Mouse (Mus musculus) embryonic facial prominence, embryonic 12.5 days (tissue): ENCODE results near the gene Sfswap. TPM values are rescaled to one million over a fixed set of nuclear protein-coding genes. Genes with fewer than 3 reads are reported as not detected.

Source experiments
- ATAC-seq: fragments of 200-750 bp; cut with Nextera tagmentation; 2 replicates; pipeline ENCODE4 v1.8.0; 2017; ENCODE audit not compliant: insufficient number of reproducible peaks, insufficient read depth, low FRiP score, low TSS enrichment
- H3K27ac ChIP-seq: fragments of 300-500 bp; sonication (generic); 2 replicates; pipeline ENCODE4 v1.5.1; 2016; ENCODE audit warnings: mild to moderate bottlenecking
- H3K27me3 ChIP-seq: fragments of 300-500 bp; sonication (generic); 2 replicates; pipeline ENCODE4 v1.6.1; 2016; ENCODE audit warnings: mild to moderate bottlenecking, moderate library complexity
- H3K36me3 ChIP-seq: fragments of 300-500 bp; sonication (generic); 2 replicates; pipeline ENCODE4 v1.6.1; 2016; ENCODE audit warnings: mild to moderate bottlenecking
- H3K4me1 ChIP-seq: fragments of 300-500 bp; sonication (generic); 2 replicates; pipeline ENCODE4 v1.6.1; 2016
- H3K4me2 ChIP-seq: fragments of 300-500 bp; sonication (generic); replicated peaks from 2 replicates; pipeline ENCODE4 v1.6.1; 2016; ENCODE audit warnings: mild to moderate bottlenecking, moderate library complexity
- H3K4me3 ChIP-seq: fragments of 300-500 bp; sonication (generic); 2 replicates; pipeline ENCODE4 v1.5.1; 2016; ENCODE audit warnings: mild to moderate bottlenecking
- H3K9ac ChIP-seq: fragments of 300-500 bp; sonication (generic); 2 replicates; pipeline ENCODE4 v1.6.1; 2016; ENCODE audit warnings: mild to moderate bottlenecking, moderate library complexity
- H3K9me3 ChIP-seq: fragments of 300-500 bp; sonication (generic); 2 replicates; pipeline ENCODE4 v1.6.1; 2016; ENCODE audit warnings: mild to moderate bottlenecking, moderate library complexity
- WGBS: fragments of 180-500 bp; shearing (Covaris S2); methylation state at CpG from one replicate; pipeline ENCODE4 v1.1.7; 2016; 5-methylcytosine and 5-hydroxymethylcytosine counted together
- polyA plus RNA-seq: library from polyadenylated mRNA; unstranded; fragments of >200 nt; fragmentation: Nextera tagmentation; extraction: Ambion mirVana; gene quantifications from 2 replicates; pipeline ENCODE4 v1.2.1, GENCODE M21; 2016

Sfswap gene
- polyA plus RNA-seq, 1 experiment from 2014 or later: 68.1 TPM

DNA sequence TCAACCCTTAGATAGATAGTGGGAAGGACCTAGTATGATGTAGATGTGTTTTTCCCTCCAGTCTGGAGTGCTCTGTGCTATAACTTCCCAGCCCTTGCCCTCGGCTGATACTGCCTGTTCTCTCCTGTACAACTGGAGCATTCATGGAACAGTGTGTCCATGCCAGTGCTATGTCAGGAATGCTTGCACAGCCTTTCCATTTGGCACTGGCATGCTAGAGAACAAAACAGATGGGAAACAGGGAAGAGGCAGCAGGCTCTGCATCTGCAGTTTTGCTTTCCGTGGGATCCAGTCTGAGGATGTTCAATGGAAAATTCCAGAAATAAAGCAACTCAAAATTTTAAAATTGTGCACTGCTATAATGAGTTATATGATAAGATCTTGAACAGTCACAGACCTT is 33.5 kb downstream of the Sfswap start:
- Histone ChIP-seq H3K4me3 (no peak overlapping the region), H3K9me3 (no peaks in the 10 kb centered on the region), H3K36me3 (peaks cover 62% of the 10 kb centered on the region), H3K27me3 (no peaks in the 10 kb centered on the region), H3K27ac (no peak overlapping the region), H3K4me2 (no peak overlapping the region), H3K4me1 (no peaks in the 10 kb centered on the region), H3K9ac (no peak overlapping the region)
- WGBS: 85% methylated on average over 2 of the region's 2 CpGs
- ATAC-seq: no peak

DNA sequence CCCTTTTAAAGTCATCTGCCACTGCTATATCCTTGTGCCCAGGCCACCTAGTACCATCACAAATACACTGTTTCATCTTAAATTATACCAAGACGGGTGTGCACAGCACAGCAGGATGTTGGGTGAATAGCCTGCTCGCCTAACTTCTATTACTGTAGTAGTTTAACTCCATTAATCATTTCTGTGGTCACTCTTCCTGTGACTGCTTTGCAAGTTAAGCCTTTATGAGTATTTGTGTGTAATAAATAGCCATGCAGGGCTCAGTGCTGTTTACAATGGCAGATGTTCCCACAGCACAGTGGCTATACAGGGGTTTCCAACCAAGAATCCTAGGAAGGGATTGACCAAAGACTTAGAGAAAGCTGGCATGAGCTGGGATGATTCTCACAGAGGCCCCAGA is 34.0 kb downstream of the Sfswap start:
- Histone ChIP-seq H3K27me3 (no peaks in the 10 kb centered on the region), H3K9me3 (no peaks in the 10 kb centered on the region), H3K4me3 (no peak overlapping the region), H3K27ac (no peak overlapping the region), H3K36me3 (peaks cover 63% of the 10 kb centered on the region), H3K4me1 (no peaks in the 10 kb centered on the region), H3K4me2 (no peak overlapping the region), H3K9ac (no peak overlapping the region)
- 89% methylated on average over 2 of the region's 2 CpGs for WGBS
- no peak for ATAC-seq

DNA sequence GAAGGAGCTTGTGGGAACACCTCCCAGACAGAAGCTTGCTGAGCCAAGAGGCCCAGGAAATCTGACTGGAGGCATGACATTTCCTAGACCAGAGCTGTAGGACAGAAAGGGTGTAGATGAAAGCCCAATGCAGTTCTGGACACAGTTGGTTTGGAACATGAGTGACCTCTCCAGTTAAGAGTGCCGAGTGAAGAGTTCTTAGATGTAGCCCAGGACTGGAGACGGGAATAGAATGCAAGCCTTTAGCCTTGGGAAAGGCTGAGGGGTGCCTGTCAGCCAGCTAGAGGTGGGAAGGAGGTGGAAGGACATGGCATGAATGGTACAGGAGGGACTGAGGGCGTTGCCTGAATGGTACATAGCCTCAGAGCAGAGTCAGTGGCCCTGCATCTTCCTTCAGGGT is 34.4 kb downstream of the Sfswap start:
- ATAC-seq: no peak
- no peak overlapping the region for H3K4me2 ChIP-seq
- no peak overlapping the region for H3K27ac ChIP-seq
- H3K4me3 ChIP-seq: no peak overlapping the region
- H3K36me3 ChIP-seq: peaks cover 65% of the 10 kb centered on the region
- WGBS: 90% methylated on average over 3 of the region's 3 CpGs
- no peak overlapping the region for H3K9ac ChIP-seq
- H3K4me1 ChIP-seq: no peaks in the 10 kb centered on the region
- H3K9me3 ChIP-seq: no peaks in the 10 kb centered on the region
- no peaks in the 10 kb centered on the region for H3K27me3 ChIP-seq

DNA sequence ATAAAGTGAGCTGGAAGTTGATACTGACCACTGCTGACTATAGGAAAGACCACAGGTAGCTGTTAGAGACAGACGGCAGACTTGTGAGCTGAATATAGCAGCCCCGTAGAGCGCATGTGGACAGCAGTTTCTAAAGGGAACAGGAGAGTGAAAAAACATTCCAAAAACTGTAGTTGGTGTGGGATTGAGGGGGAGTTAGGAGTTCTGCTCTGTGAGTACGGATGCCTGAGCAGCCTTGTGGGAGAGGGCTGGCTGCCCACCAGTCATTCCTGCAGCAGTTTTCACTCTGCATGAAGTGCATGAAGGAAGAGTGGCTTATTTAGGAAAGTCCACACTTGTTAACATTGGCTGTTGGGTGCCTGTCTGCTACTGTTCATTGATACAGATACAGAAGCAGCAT is 37.8 kb downstream of the Sfswap start:
- Histone ChIP-seq H3K27me3 (no peaks in the 10 kb centered on the region), H3K4me1 (no peaks in the 10 kb centered on the region), H3K36me3 (peaks cover 84% of the 10 kb centered on the region), H3K27ac (no peak overlapping the region), H3K9ac (no peak overlapping the region), H3K9me3 (no peaks in the 10 kb centered on the region), H3K4me2 (no peak overlapping the region), H3K4me3 (no peak overlapping the region)
- ATAC-seq: no peak
- 93% methylated on average over 4 of the region's 4 CpGs for WGBS

DNA sequence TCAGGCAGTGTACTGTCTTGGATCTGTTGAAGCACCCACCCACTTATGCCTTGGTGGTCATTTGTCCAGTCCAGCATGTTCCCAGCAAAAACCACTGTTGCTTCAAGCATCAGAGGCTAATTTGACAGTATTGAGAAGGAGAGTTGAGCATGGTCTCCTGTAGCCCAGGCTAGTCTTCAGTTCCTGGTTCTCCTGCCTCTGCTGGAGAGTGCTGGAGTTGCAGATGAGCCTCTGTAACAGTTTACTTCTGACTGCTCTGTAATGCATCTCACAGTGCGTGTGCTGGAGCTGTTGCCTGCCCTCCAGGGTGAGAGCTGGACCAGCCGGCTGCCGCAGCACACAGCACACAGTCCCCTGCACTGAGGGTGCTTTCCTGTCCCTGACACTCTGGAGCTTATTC is 41.2 kb downstream of the Sfswap start:
- Histone ChIP-seq H3K9me3 (no peaks in the 10 kb centered on the region), H3K4me2 (no peak overlapping the region), H3K27me3 (no peaks in the 10 kb centered on the region), H3K4me3 (no peak overlapping the region), H3K4me1 (no peaks in the 10 kb centered on the region), H3K36me3 (peaks cover 89% of the 10 kb centered on the region), H3K9ac (no peak overlapping the region), H3K27ac (no peak overlapping the region)
- 89% methylated on average over 3 of the region's 3 CpGs for WGBS
- no peak for ATAC-seq

DNA sequence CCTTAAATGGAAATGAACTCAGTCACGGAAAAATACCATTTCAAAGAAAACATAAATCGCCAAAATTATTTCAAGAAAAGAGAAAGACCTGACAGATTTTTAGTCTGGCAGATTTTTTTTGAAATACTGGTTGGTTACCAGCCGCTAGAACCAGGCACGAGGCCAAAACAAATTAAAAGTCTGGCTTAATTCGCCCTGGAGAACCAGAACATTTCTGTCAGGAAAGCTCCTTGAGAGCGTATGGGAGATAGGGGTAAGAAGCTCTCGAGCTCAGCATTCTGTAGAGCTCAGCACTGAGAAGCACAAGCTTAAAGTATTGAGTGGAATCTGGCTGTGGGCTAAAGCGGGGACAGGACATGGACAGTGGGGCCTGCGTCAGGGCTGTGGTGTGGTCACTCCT is 44.8 kb downstream of the Sfswap start:
- H3K4me2 ChIP-seq: no peak overlapping the region
- no peak for ATAC-seq
- no peak overlapping the region for H3K27ac ChIP-seq
- no peak overlapping the region for H3K9ac ChIP-seq
- H3K36me3 ChIP-seq: peaks cover 94% of the 10 kb centered on the region
- H3K27me3 ChIP-seq: no peaks in the 10 kb centered on the region
- no peaks in the 10 kb centered on the region for H3K4me1 ChIP-seq
- H3K9me3 ChIP-seq: no peaks in the 10 kb centered on the region
- 91% methylated on average over 9 of the region's 9 CpGs for WGBS
- no peak overlapping the region for H3K4me3 ChIP-seq

DNA sequence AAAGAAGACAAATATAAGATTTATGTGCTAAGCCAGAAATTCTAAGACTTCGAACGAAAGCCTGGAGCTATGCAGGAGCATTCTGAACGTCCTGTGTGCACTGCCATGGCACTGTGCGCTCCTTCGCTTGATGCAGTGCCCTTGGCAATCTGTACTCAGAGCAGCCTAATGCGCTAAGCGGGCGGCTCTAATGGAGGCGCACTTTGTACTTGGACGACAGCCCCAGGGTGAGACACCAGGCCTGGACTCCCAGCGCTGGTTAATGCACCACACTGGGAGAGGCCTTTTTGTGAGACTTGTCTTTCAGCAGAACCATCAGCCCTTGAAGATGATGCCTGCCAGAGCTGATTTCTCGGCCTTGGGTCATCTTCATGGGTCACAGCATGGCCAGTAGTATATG is 48.7 kb downstream of the Sfswap start:
- Histone ChIP-seq H3K9me3 (no peaks in the 10 kb centered on the region), H3K27me3 (no peaks in the 10 kb centered on the region), H3K4me2 (no peak overlapping the region), H3K4me3 (no peak overlapping the region), H3K9ac (no peak overlapping the region), H3K27ac (no peak overlapping the region), H3K4me1 (no peaks in the 10 kb centered on the region), H3K36me3 (peaks cover 94% of the 10 kb centered on the region)
- no peak for ATAC-seq
- WGBS: 92% methylated on average over 12 of the region's 12 CpGs

DNA sequence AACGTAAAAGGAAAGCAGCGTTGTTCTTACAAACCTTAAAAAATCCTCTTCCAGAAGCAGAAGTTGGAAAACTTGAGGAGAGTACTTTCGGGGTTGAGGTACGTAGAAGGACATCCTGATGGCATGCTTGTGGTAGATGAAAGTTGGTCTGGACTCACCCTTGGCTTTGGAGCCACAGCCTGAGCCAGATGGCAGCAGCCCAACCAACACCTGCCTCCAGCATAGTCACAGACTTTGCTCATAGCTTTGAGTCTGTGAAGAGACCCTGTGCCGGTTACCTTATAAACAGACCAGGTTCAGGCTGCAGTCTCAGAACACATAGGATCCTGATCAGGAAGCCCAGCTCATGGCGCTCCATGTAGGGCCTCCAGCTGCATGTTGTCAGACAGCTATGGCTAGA is 49.8 kb downstream of the Sfswap start:
- Histone ChIP-seq H3K27me3 (no peaks in the 10 kb centered on the region), H3K9ac (no peak overlapping the region), H3K36me3 (peaks cover 98% of the 10 kb centered on the region), H3K4me2 (no peak overlapping the region), H3K4me1 (no peaks in the 10 kb centered on the region), H3K4me3 (no peak overlapping the region), H3K9me3 (no peaks in the 10 kb centered on the region), H3K27ac (no peak overlapping the region)
- WGBS: 96% methylated on average over 6 of the region's 6 CpGs
- ATAC-seq: no peak

DNA sequence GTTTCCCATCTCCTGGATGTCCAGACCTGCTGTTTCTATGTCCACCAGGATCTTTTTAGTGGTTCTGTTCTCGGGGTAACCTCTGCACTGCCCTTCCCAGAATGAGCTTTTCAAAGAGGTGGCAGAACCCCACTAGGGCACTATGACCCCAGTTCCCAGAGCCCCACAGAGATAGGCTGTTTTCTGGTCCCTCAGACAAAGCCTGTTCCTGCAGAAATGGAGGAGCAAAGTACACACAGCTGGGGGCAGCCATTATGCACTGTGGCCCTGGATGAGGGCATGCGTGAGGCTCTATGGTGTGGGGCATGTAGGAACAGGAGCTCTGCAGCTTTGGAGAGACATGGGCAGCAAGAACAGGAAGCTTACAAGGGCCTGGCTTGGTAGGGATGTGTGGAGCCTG is 51.0 kb downstream of the Sfswap start:
- Histone ChIP-seq H3K27me3 (no peaks in the 10 kb centered on the region), H3K4me2 (no peak overlapping the region), H3K9ac (no peak overlapping the region), H3K9me3 (no peaks in the 10 kb centered on the region), H3K4me1 (no peaks in the 10 kb centered on the region), H3K4me3 (no peak overlapping the region), H3K36me3 (peaks cover 97% of the 10 kb centered on the region), H3K27ac (no peak overlapping the region)
- WGBS: 97% methylated on average over 2 of the region's 2 CpGs
- no peak for ATAC-seq

DNA sequence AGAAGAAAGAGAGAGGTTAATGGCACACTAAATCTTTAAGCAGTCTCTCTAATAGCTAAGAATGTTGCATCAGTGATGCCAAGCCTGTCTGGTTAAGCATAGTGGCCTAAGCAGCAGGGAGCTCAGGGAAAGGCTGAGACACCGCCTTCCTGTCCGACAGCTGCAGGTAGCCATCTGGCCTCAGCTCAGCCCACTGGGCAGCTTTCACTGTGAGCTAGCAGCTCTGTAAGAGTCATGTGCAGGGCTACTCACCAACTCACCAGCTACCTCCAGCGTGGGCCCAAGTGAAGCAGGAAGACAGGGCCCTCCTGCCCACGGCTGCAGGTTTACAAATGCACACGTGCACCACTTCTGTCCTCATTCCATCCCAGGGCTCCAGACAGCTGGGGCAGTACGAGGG is 52.6 kb downstream of the Sfswap start:
- Histone ChIP-seq H3K36me3 (peaks cover 93% of the 10 kb centered on the region), H3K27ac (no peak overlapping the region)

DNA sequence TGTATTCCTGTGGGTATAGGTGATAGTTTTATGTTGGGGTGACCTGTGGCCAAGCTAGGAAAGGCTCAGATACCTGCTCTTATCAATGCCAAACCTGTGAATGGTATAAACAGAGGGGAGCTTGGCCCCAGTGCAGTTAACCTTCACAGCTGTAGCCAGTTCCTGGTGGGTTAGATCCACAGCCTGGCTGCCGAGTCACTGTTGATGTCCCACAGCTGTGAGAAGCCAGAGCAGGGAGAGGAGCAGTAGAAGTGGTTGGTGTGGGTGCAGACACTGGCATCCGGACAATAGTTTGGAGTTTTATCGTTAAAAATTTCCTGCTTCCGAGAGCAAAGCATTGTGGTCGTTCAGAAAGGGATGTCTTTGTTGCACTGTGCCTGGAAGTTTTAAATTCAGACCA is 57.6 kb downstream of the Sfswap start:
- H3K4me2 ChIP-seq: no peak overlapping the region
- H3K9me3 ChIP-seq: no peaks in the 10 kb centered on the region
- WGBS: 87% methylated on average over 5 of the region's 5 CpGs
- no peak overlapping the region for H3K27ac ChIP-seq
- no peak for ATAC-seq
- no peaks in the 10 kb centered on the region for H3K4me1 ChIP-seq
- no peak overlapping the region for H3K4me3 ChIP-seq
- H3K27me3 ChIP-seq: no peaks in the 10 kb centered on the region
- H3K9ac ChIP-seq: no peak overlapping the region
- H3K36me3 ChIP-seq: peaks cover 88% of the 10 kb centered on the region

More for the DNA sequence above, 52.6 kb downstream of the Sfswap start:
- WGBS: 90% methylated on average over 6 of the region's 6 CpGs
- Histone ChIP-seq H3K27me3 (no peaks in the 10 kb centered on the region), H3K9ac (no peak overlapping the region), H3K4me3 (no peak overlapping the region), H3K4me1 (no peaks in the 10 kb centered on the region), H3K4me2 (no peak overlapping the region), H3K9me3 (no peaks in the 10 kb centered on the region)
- ATAC-seq: no peak

DNA sequence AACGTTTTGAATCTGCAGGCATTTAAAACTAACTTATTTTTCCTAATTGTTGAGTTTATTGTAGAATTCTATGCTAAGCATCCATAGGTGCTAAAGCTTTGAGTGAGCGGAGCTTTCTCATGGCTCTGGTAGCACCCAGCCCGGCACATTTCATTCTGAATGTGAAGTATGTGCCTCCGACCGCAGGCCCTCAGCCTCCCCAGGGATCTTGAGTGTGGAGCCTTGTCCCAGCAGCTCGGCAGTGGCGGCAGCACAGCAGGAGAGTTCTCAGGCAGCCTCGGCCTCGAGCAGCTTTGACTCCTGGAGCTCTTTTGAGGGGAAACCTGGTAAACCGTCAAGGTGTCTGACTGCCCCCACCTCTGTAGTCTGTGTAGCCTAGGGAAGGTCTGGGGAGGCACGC is 58.3 kb downstream of the Sfswap start:
- Histone ChIP-seq H3K4me3 (no peak overlapping the region), H3K4me1 (no peaks in the 10 kb centered on the region), H3K27me3 (no peaks in the 10 kb centered on the region), H3K9ac (no peak overlapping the region), H3K4me2 (no peak overlapping the region), H3K9me3 (no peaks in the 10 kb centered on the region), H3K36me3 (peaks cover 87% of the 10 kb centered on the region), H3K27ac (no peak overlapping the region)
- ATAC-seq: no peak
- 77% methylated on average over 11 of the region's 11 CpGs for WGBS

DNA sequence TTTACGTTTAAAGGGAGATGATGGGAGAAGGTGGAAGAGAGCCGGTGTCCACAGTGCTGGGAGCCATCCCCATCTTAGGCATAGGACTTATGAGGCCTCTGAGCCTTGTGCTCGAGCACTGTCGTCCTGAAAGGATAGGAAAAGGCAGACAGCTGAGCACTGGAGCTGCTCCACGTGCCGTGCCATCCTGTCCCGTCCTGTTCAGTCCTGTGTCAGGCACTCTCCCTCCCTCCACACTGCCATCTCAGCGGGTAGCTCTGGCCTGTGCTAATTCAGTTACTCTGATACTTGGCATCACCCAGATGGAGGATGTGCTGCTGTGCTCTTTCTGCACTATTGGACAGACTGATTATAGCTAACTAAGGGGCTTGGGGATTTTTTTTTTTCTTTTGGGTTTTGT is 61.3 kb downstream of the Sfswap start:
- H3K36me3 ChIP-seq: peaks cover 87% of the 10 kb centered on the region

More for the DNA sequence above, 61.3 kb downstream of the Sfswap start:
- no peaks in the 10 kb centered on the region for H3K9me3 ChIP-seq
- H3K4me2 ChIP-seq: no peak overlapping the region
- no peaks in the 10 kb centered on the region for H3K27me3 ChIP-seq
- no peak overlapping the region for H3K4me3 ChIP-seq
- H3K9ac ChIP-seq: no peak overlapping the region
- WGBS: 94% methylated on average over 8 of the region's 8 CpGs
- ATAC-seq: no peak
- no peaks in the 10 kb centered on the region for H3K4me1 ChIP-seq
- no peak overlapping the region for H3K27ac ChIP-seq
